16 mouse cellular contexts compared by ENCODE assay signal in the genomic region with DNA sequence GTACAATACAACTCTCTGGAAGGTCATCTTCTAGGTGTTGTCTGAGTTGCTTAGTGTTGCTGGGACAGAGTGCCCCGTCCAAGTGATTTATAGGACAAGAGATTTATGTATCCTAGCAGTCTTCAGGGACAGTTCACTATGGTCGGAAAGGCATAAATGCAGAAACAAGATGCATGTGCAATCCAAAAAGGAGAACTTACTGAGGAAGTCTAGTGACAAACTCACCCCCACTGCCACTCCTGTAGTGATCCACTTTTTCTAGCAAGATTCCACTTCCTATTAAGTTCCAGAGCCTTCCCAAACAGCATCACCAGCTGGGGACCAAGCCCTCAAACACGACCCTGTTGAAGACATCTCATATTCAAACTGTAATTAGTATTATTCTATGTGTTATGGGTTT.
"Had no signal": no experiment of that assay in that cellular context is flagged by ENCODE, and none has a peak within 500 bp of the region (broad histone marks: within the 10 kb centered on the region; RNA-seq: fewer than 3 reads in every experiment).

No protein-coding gene starts in this region.

- H3K4me1 ChIP-seq: megakaryocyte, embryonic 14.5 days; midbrain, embryonic 13.5 days; midbrain, embryonic 15.5 days; neural tube, embryonic 12.5 days; stomach, embryonic 15.5 days had no signal

- H3K4me2 ChIP-seq: lung, embryonic 14.5 days; midbrain, embryonic 11.5 days; midbrain, embryonic 13.5 days; midbrain, embryonic 15.5 days; neural tube, embryonic 12.5 days; stomach, embryonic 15.5 days had no signal

- DNase-seq: lung, adult 18-20 months; lung, embryonic 14.5 days; lung, postnatal 14 days; lung, postnatal 4 days; right cerebral cortex, postnatal 14 days; thymus, adult 18-20 months; thymus, postnatal 14 days; thymus, postnatal 36 days had no signal

- H3K9me3 ChIP-seq: megakaryocyte, embryonic 14.5 days; midbrain, embryonic 13.5 days; midbrain, embryonic 15.5 days; neural tube, embryonic 12.5 days; stomach, embryonic 15.5 days had no signal

- H3K9ac ChIP-seq: liver, embryonic 14.5 days; lung, embryonic 14.5 days; midbrain, embryonic 13.5 days; midbrain, embryonic 15.5 days; neural tube, embryonic 12.5 days; stomach, embryonic 15.5 days had no signal

- H3K27ac ChIP-seq: liver, embryonic 14.5 days; midbrain, embryonic 13.5 days; midbrain, embryonic 15.5 days; neural tube, embryonic 12.5 days; stomach, embryonic 15.5 days; stomach, postnatal 0 days had no signal

- H3K27me3 ChIP-seq: megakaryocyte, embryonic 14.5 days; midbrain, embryonic 13.5 days; midbrain, embryonic 15.5 days; neural tube, embryonic 12.5 days; stomach, embryonic 15.5 days had no signal

- H3K36me3 ChIP-seq: midbrain, embryonic 13.5 days; midbrain, embryonic 15.5 days; neural tube, embryonic 12.5 days; stomach, embryonic 15.5 days had no signal

- H3K4me3 ChIP-seq: megakaryocyte, embryonic 14.5 days; midbrain, embryonic 13.5 days; midbrain, embryonic 15.5 days; neural tube, embryonic 12.5 days; stomach, embryonic 15.5 days had no signal

- ATAC-seq: midbrain, embryonic 13.5 days; midbrain, embryonic 15.5 days had no signal
